Mouse (Mus musculus) myocyte (in vitro differentiated cells): ENCODE measurements around the gene Gimap7. TPM values are rescaled to one million over a fixed set of nuclear protein-coding genes. Genes with fewer than 3 reads are reported as not detected.

ENCODE experiments used
- H3K27me3 ChIP-seq: one replicate; pipeline ENCODE4 v1.6.1; 2011; ENCODE audit not compliant: control insufficient read depth, insufficient read depth, insufficient read length
- H3K36me3 ChIP-seq: one replicate; pipeline ENCODE4 v1.6.1; 2011; ENCODE audit not compliant: control insufficient read depth, insufficient read depth
- H3K4me2 ChIP-seq: one replicate; pipeline ENCODE4 v1.6.1; 2011; ENCODE audit warnings: low read depth, control low read depth
- H3K4me3 ChIP-seq: one replicate; pipeline ENCODE4 v1.5.1; 2011; ENCODE audit warnings: mild to moderate bottlenecking, control low read depth, moderate library complexity
- H3K79me2 ChIP-seq: one replicate; pipeline ENCODE4 v1.6.1; 2011; ENCODE audit not compliant: control insufficient read depth, insufficient read depth
- H3ac ChIP-seq: one replicate; pipeline ENCODE4 v1.6.1; 2011; ENCODE audit not compliant: control insufficient read depth, insufficient read length
- CEBPB ChIP-seq: IDR thresholded peaks from 2 replicates; pipeline ENCODE4 v1.6.1; 2011; ENCODE audit warnings: mild to moderate bottlenecking, moderate library complexity; ENCODE audit not compliant: poor library complexity, insufficient read depth, severe bottlenecking
- E2F4 ChIP-seq: IDR thresholded peaks from one replicate; pipeline ENCODE4 v1.6.1; 2011; ENCODE audit warnings: mild to moderate bottlenecking, control low read depth, moderate library complexity; ENCODE audit not compliant: insufficient read depth
- MAX ChIP-seq: IDR thresholded peaks from one replicate; pipeline ENCODE4 v1.6.1; 2011; ENCODE audit warnings: low read depth, mild to moderate bottlenecking, control low read depth
- MYOD1 ChIP-seq, 3 experiments: IDR thresholded peaks; one replicate each; pipeline ENCODE4 v1.6.1; 2011; ENCODE audit warnings: control low read depth in 2 of 3, low read depth in 2 of 3, mild to moderate bottlenecking in 2 of 3, moderate library complexity in 1 of 3; ENCODE audit not compliant: insufficient read length in 2 of 3, control insufficient read depth in 1 of 3
- MYOG ChIP-seq, 3 experiments: IDR thresholded peaks; one replicate each; pipeline ENCODE4 v1.6.1; 2011; ENCODE audit warnings: control low read depth in 2 of 3, low read depth in 2 of 3, mild to moderate bottlenecking in 2 of 3; ENCODE audit not compliant: insufficient read length in 2 of 3, control insufficient read depth in 1 of 3, insufficient read depth in 1 of 3
- POLR2A ChIP-seq: IDR thresholded peaks from one replicate; pipeline ENCODE4 v1.6.1; 2011; ENCODE audit warnings: low read depth, mild to moderate bottlenecking, control low read depth, moderate library complexity; ENCODE audit not compliant: insufficient read length
- POLR2AphosphoS2 ChIP-seq: IDR thresholded peaks from one replicate; pipeline ENCODE4 v1.6.1; 2011; ENCODE audit warnings: low read depth, control low read depth; ENCODE audit not compliant: insufficient read length
- REST ChIP-seq: IDR thresholded peaks from one replicate; pipeline ENCODE4 v1.6.1; 2011; ENCODE audit warnings: mild to moderate bottlenecking, control low read depth, moderate library complexity; ENCODE audit not compliant: insufficient read depth, insufficient read length
- SRF ChIP-seq: IDR thresholded peaks from one replicate; pipeline ENCODE4 v1.6.1; 2011; ENCODE audit warnings: low read depth; ENCODE audit not compliant: control insufficient read depth, insufficient read length
- TCF12 ChIP-seq: IDR thresholded peaks from one replicate; pipeline ENCODE4 v1.6.1; 2011; ENCODE audit warnings: mild to moderate bottlenecking, control low read depth; ENCODE audit not compliant: poor library complexity, insufficient read depth, severe bottlenecking
- TCF3 ChIP-seq: IDR thresholded peaks from one replicate; pipeline ENCODE4 v1.6.1; 2011; ENCODE audit warnings: low read depth, control low read depth; ENCODE audit not compliant: insufficient read length
- USF1 ChIP-seq: IDR thresholded peaks from one replicate; pipeline ENCODE4 v1.6.1; 2011; ENCODE audit warnings: low read depth, mild to moderate bottlenecking, control low read depth, moderate library complexity
- polyA plus RNA-seq: library from polyadenylated mRNA; unstranded; fragments of >200 nt; fragmentation: generic; extraction: Trizol; gene quantifications from one replicate; pipeline ENCODE4 v1.2.1, GENCODE M21; 2012; ENCODE audit warnings: missing spikeins

Gene Gimap7
- polyA plus RNA-seq, 1 experiment = not detected

GRCm38 (mm10) chr6:48689320-48689719 lies 29.1 kb upstream of the Gimap7 start:
- H3K27me3 ChIP-seq = no peaks in the 10 kb centered on the region
- H3K4me3 ChIP-seq = no peak overlapping the region
- H3ac ChIP-seq = no peak overlapping the region
- no peaks in the 10 kb centered on the region for H3K36me3 ChIP-seq
- TF ChIP-seq MYOG (IDR thresholded peaks at IDR 0.05; ENCODE audit: control insufficient read depth in 1 of 3, insufficient read depth in 1 of 3, insufficient read length in 2 of 3, low read depth in 2 of 3) (no peak), USF1 (no peak), REST (no peak), MYOD1 (IDR thresholded peaks at IDR 0.05; ENCODE audit: control insufficient read depth in 1 of 3, insufficient read length in 2 of 3, low read depth in 2 of 3) (no peak), TCF3 (no peak), E2F4 (no peak), POLR2AphosphoS2 (no peak), POLR2A (no peak), TCF12 (no peak), SRF (no peak), CEBPB (no peak)
- no peak overlapping the region for H3K4me2 ChIP-seq
- no peaks in the 10 kb centered on the region for H3K79me2 ChIP-seq

DNA sequence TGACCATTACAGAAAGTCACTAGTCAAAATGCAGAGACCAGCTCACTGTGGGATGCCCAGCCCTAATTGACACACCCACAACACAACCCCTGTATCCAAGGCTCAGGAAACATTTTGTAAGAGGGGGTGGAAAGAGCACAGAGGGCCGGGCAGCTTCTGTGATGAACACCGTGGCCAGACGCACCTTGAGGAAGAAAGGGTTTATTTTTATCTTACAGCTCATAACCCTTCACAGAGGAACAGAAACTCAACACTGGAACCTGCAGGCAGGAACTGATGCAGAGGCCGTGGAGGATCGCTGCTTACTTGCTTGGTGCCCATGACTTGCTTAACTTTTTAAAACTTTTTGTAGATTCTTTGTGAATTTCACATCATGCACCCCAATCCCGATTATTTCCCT lies 25.5 kb upstream of the Gimap7 start:
- Histone ChIP-seq H3K36me3 (no peaks in the 10 kb centered on the region), H3K4me2 (no peak overlapping the region), H3K79me2 (no peaks in the 10 kb centered on the region), H3K27me3 (no peaks in the 10 kb centered on the region), H3K4me3 (no peak overlapping the region), H3ac (no peak overlapping the region)
- TF ChIP-seq USF1 (no peak), POLR2A (no peak), REST (no peak), TCF12 (no peak), SRF (no peak), MYOD1 (IDR thresholded peaks at IDR 0.05; ENCODE audit: control insufficient read depth in 1 of 3, insufficient read length in 2 of 3, low read depth in 2 of 3) (no peak), CEBPB (no peak), TCF3 (no peak), MAX (no peak), MYOG (IDR thresholded peaks at IDR 0.05; ENCODE audit: control insufficient read depth in 1 of 3, insufficient read depth in 1 of 3, insufficient read length in 2 of 3, low read depth in 2 of 3) (no peak), E2F4 (no peak), POLR2AphosphoS2 (no peak)

- H3ac ChIP-seq = no peak overlapping the region
- TF ChIP-seq SRF (no peak), POLR2A (no peak), USF1 (no peak), MYOG (IDR thresholded peaks at IDR 0.05; ENCODE audit: control insufficient read depth in 1 of 3, insufficient read depth in 1 of 3, insufficient read length in 2 of 3, low read depth in 2 of 3) (no peak)
- H3K79me2 ChIP-seq = no peaks in the 10 kb centered on the region
- H3K36me3 ChIP-seq = no peaks in the 10 kb centered on the region
- no peak overlapping the region for H3K4me3 ChIP-seq
- no peaks in the 10 kb centered on the region for H3K27me3 ChIP-seq
- no peak overlapping the region for H3K4me2 ChIP-seq
Observed at GRCm38 (mm10) chr6:48696830-48697554, 21.4 kb upstream of the Gimap7 start.

GRCm38 (mm10) chr6:48697555-48697930 lies 20.9 kb upstream of the Gimap7 start:
- TF ChIP-seq MYOG (IDR thresholded peaks at IDR 0.05; ENCODE audit: control insufficient read depth in 1 of 3, insufficient read depth in 1 of 3, insufficient read length in 2 of 3, low read depth in 2 of 3) (no peak), TCF3 (no peak), MYOD1 (IDR thresholded peaks at IDR 0.05; ENCODE audit: control insufficient read depth in 1 of 3, insufficient read length in 2 of 3, low read depth in 2 of 3) (no peak), E2F4 (no peak), SRF (no peak), REST (no peak), POLR2AphosphoS2 (no peak), USF1 (no peak), MAX (no peak)
- Histone ChIP-seq H3K27me3 (no peaks in the 10 kb centered on the region), H3K4me3 (no peak overlapping the region), H3K4me2 (no peak overlapping the region), H3K36me3 (no peaks in the 10 kb centered on the region), H3ac (no peak overlapping the region), H3K79me2 (no peaks in the 10 kb centered on the region)

- TF ChIP-seq POLR2A = no peak
- no peak for TF ChIP-seq MYOD1 (IDR thresholded peaks at IDR 0.05; ENCODE audit: control insufficient read depth in 1 of 3, insufficient read length in 2 of 3, low read depth in 2 of 3)
- TF ChIP-seq TCF3 = no peak
- Histone ChIP-seq H3K4me3 (no peak overlapping the region), H3K27me3 (no peaks in the 10 kb centered on the region), H3ac (no peak overlapping the region), H3K36me3 (no peaks in the 10 kb centered on the region), H3K4me2 (no peak overlapping the region), H3K79me2 (no peaks in the 10 kb centered on the region)
Observed at GRCm38 (mm10) chr6:48698066-48698856, 20.2 kb upstream of the Gimap7 start.
